Mouse (Mus musculus) limb, embryonic 13.5 days (tissue): ENCODE data around the gene Mrc1. TPM values are rescaled to one million over a fixed set of nuclear protein-coding genes. Genes with fewer than 3 reads are reported as not detected.

Source experiments
- ATAC-seq: fragments of 200-750 bp; cut with Nextera tagmentation; 2 replicates; pipeline ENCODE4 v1.8.0; 2017; ENCODE audit warnings: low read depth, moderate number of reproducible peaks, moderate TSS enrichment; ENCODE audit not compliant: low FRiP score
- H3K27ac ChIP-seq: fragments of 300-500 bp; sonication (generic); 2 replicates; pipeline ENCODE4 v1.5.1; 2015; ENCODE audit warnings: inconsistent platforms, mild to moderate bottlenecking, moderate library complexity
- H3K27me3 ChIP-seq: fragments of 300-500 bp; sonication (generic); 2 replicates; pipeline ENCODE4 v1.6.1; 2015; ENCODE audit warnings: mild to moderate bottlenecking, inconsistent platforms
- H3K36me3 ChIP-seq: fragments of 300-500 bp; sonication (generic); 2 replicates; pipeline ENCODE4 v1.6.1; 2015; ENCODE audit warnings: inconsistent platforms, mild to moderate bottlenecking, moderate library complexity
- H3K4me1 ChIP-seq: fragments of 300-500 bp; sonication (generic); 2 replicates; pipeline ENCODE4 v1.6.1; 2015; ENCODE audit warnings: inconsistent platforms
- H3K4me2 ChIP-seq: fragments of 300-500 bp; sonication (generic); replicated peaks from 2 replicates; pipeline ENCODE4 v1.6.1; 2015; ENCODE audit warnings: inconsistent platforms, mild to moderate bottlenecking, moderate library complexity
- H3K4me3 ChIP-seq: fragments of 300-500 bp; sonication (generic); 2 replicates; pipeline ENCODE4 v1.5.1; 2015; ENCODE audit warnings: moderate library complexity, mild to moderate bottlenecking, inconsistent platforms
- H3K9ac ChIP-seq: fragments of 300-500 bp; sonication (generic); 2 replicates; pipeline ENCODE4 v1.6.1; 2015; ENCODE audit warnings: mild to moderate bottlenecking, inconsistent platforms
- H3K9me3 ChIP-seq: fragments of 300-500 bp; sonication (generic); 2 replicates; pipeline ENCODE4 v1.6.1; 2016; ENCODE audit warnings: inconsistent platforms
- WGBS: fragments of 180-500 bp; shearing (Covaris S2); methylation state at CpG from one replicate; pipeline ENCODE4 v1.1.7; 2015; 5-methylcytosine and 5-hydroxymethylcytosine counted together
- polyA plus RNA-seq: library from polyadenylated mRNA; unstranded; fragments of >200 nt; fragmentation: Nextera tagmentation; extraction: Ambion mirVana; gene quantifications from 2 replicates; pipeline ENCODE4 v1.2.1, GENCODE M21; 2015

Gene Mrc1
- polyA plus RNA-seq, 1 experiment from 2014 or later = 5.7 TPM

- no peak overlapping the region for H3K27ac ChIP-seq
- H3K4me1 ChIP-seq = no peaks in the 10 kb centered on the region
- 81% methylated on average over 3 of the region's 3 CpGs for WGBS
- H3K36me3 ChIP-seq = no peaks in the 10 kb centered on the region
- no peak for ATAC-seq
- no peak overlapping the region for H3K4me3 ChIP-seq
- H3K27me3 ChIP-seq = no peaks in the 10 kb centered on the region
- H3K9me3 ChIP-seq = no peaks in the 10 kb centered on the region
- H3K9ac ChIP-seq = no peak overlapping the region
- H3K4me2 ChIP-seq = no peak overlapping the region
Observed at GRCm38 (mm10) chr2:14216653-14217052, 12.5 kb upstream of the Mrc1 start.

DNA sequence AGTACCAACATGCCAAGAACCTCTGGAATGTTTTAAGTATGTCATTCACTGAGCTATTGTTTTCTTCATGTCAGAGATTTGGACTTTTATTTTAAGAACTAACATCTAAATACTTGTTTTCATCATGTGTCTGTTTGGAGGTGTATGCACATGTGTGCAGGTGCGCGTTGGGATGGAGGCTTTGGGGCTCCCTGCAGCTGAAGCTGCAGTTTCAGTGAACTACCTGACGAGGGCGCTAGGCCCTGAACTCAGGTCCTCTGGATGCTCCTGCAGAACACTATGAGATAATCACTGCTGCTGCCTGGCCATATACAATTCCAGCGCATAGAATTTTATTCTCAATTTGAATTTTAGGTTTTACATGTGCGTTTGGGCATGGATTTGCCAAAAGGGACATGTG is 11.1 kb upstream of the Mrc1 start:
- Histone ChIP-seq H3K36me3 (no peaks in the 10 kb centered on the region), H3K9ac (no peak overlapping the region), H3K4me2 (no peak overlapping the region), H3K27me3 (no peaks in the 10 kb centered on the region), H3K4me1 (0 out of 2 replicates have a peak, but pooled peaks cover 3% of the 10 kb centered on the region), H3K4me3 (no peak overlapping the region), H3K9me3 (no peaks in the 10 kb centered on the region), H3K27ac (no peak overlapping the region)
- ATAC-seq = no peak
- 65% methylated on average over 6 of the region's 6 CpGs for WGBS

- H3K36me3 ChIP-seq = no peaks in the 10 kb centered on the region
- WGBS = 79% methylated on average over 3 of the region's 4 CpGs
- H3K4me1 ChIP-seq = 0 out of 2 replicates have a peak, but pooled peaks cover 3% of the 10 kb centered on the region
- H3K9me3 ChIP-seq = no peaks in the 10 kb centered on the region
- ATAC-seq = no peak
- no peak overlapping the region for H3K4me3 ChIP-seq
- H3K27me3 ChIP-seq = no peaks in the 10 kb centered on the region
- no peak overlapping the region for H3K4me2 ChIP-seq
- no peak overlapping the region for H3K27ac ChIP-seq
- H3K9ac ChIP-seq = no peak overlapping the region
Observed at GRCm38 (mm10) chr2:14224387-14224786, 4.8 kb upstream of the Mrc1 start.

GRCm38 (mm10) chr2:14228495-14228894 is 697 bp upstream of the Mrc1 start:
- Histone ChIP-seq H3K4me2 (no peak overlapping the region), H3K4me3 (no peak overlapping the region), H3K27ac (no peak overlapping the region), H3K4me1 (no peaks in the 10 kb centered on the region), H3K9ac (no peak overlapping the region), H3K36me3 (no peaks in the 10 kb centered on the region), H3K9me3 (no peaks in the 10 kb centered on the region), H3K27me3 (no peaks in the 10 kb centered on the region)
- ATAC-seq = no peak
- 76% methylated on average over 6 of the region's 6 CpGs for WGBS

GRCm38 (mm10) chr2:14229979-14230378 is 787 bp downstream of the Mrc1 start:
- H3K9ac ChIP-seq = no peak overlapping the region
- H3K4me1 ChIP-seq = no peaks in the 10 kb centered on the region
- H3K4me2 ChIP-seq = no peak overlapping the region
- no peaks in the 10 kb centered on the region for H3K36me3 ChIP-seq
- no peaks in the 10 kb centered on the region for H3K9me3 ChIP-seq
- H3K4me3 ChIP-seq = no peak overlapping the region
- H3K27me3 ChIP-seq = no peaks in the 10 kb centered on the region
- H3K27ac ChIP-seq = no peak overlapping the region
- ATAC-seq = no peak
- WGBS = 89% methylated on average over 14 of the region's 14 CpGs

DNA sequence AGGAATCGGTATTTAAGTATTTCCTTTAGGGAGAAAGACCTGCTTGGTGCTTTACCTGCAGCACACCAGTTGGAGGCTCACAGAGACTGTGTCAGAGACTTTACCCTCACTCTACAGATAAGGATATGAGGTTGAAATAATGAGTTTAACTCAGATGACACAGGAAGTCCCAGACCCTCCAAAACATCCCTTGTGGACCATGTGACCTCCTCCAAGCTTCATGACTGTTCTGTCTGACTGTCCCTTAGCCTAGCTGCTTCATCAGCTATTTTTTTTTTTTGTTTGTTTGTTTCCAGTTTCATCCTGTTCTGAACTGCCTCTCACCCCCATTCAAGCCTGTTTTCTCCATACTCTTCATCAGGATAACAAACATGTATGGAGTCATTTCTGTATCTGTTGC is 3.7 kb downstream of the Mrc1 start:
- no peak overlapping the region for H3K4me3 ChIP-seq
- no peak for ATAC-seq
- no peaks in the 10 kb centered on the region for H3K4me1 ChIP-seq
- H3K27me3 ChIP-seq = no peaks in the 10 kb centered on the region
- no peak overlapping the region for H3K4me2 ChIP-seq
- 90% methylated on average over 1 of the region's 1 CpGs for WGBS
- no peaks in the 10 kb centered on the region for H3K9me3 ChIP-seq
- no peak overlapping the region for H3K27ac ChIP-seq
- H3K36me3 ChIP-seq = no peaks in the 10 kb centered on the region
- no peak overlapping the region for H3K9ac ChIP-seq

- Histone ChIP-seq H3K9me3 (no peaks in the 10 kb centered on the region), H3K4me2 (no peak overlapping the region), H3K27ac (no peak overlapping the region), H3K4me3 (no peak overlapping the region), H3K9ac (no peak overlapping the region), H3K36me3 (no peaks in the 10 kb centered on the region), H3K4me1 (no peaks in the 10 kb centered on the region), H3K27me3 (no peaks in the 10 kb centered on the region)
- WGBS = 76% methylated on average over 2 of the region's 2 CpGs
- ATAC-seq = no peak
Observed at GRCm38 (mm10) chr2:14233983-14234382, 4.8 kb downstream of the Mrc1 start.

GRCm38 (mm10) chr2:14235319-14235718 is 6.1 kb downstream of the Mrc1 start:
- no peaks in the 10 kb centered on the region for H3K9me3 ChIP-seq
- no peak overlapping the region for H3K9ac ChIP-seq
- 87% methylated on average over 5 of the region's 5 CpGs for WGBS
- no peaks in the 10 kb centered on the region for H3K36me3 ChIP-seq
- ATAC-seq = no peak
- no peak overlapping the region for H3K4me2 ChIP-seq
- H3K27ac ChIP-seq = no peak overlapping the region
- no peak overlapping the region for H3K4me3 ChIP-seq
- H3K4me1 ChIP-seq = no peaks in the 10 kb centered on the region
- no peaks in the 10 kb centered on the region for H3K27me3 ChIP-seq

GRCm38 (mm10) chr2:14236920-14237319 is 7.7 kb downstream of the Mrc1 start:
- ATAC-seq = no peak

GRCm38 (mm10) chr2:14237723-14238122 is 8.5 kb downstream of the Mrc1 start:
- WGBS = 33% methylated on average over 4 of the region's 4 CpGs
- Histone ChIP-seq H3K4me3 (no peak overlapping the region), H3K27me3 (no peaks in the 10 kb centered on the region), H3K4me1 (no peaks in the 10 kb centered on the region), H3K9me3 (no peaks in the 10 kb centered on the region), H3K4me2 (no peak overlapping the region), H3K9ac (no peak overlapping the region), H3K36me3 (no peaks in the 10 kb centered on the region), H3K27ac (no peak overlapping the region)
- ATAC-seq = no peak; the same call in 1 of the 2 replicates

More at GRCm38 (mm10) chr2:14236920-14237319, 7.7 kb downstream of the Mrc1 start:
- no peaks in the 10 kb centered on the region for H3K4me1 ChIP-seq
- no peak overlapping the region for H3K9ac ChIP-seq
- no peak overlapping the region for H3K4me2 ChIP-seq
- H3K27me3 ChIP-seq = no peaks in the 10 kb centered on the region
- no peak overlapping the region for H3K4me3 ChIP-seq
- no peaks in the 10 kb centered on the region for H3K36me3 ChIP-seq
- 87% methylated on average over 4 of the region's 4 CpGs for WGBS
- no peaks in the 10 kb centered on the region for H3K9me3 ChIP-seq
- no peak overlapping the region for H3K27ac ChIP-seq

DNA sequence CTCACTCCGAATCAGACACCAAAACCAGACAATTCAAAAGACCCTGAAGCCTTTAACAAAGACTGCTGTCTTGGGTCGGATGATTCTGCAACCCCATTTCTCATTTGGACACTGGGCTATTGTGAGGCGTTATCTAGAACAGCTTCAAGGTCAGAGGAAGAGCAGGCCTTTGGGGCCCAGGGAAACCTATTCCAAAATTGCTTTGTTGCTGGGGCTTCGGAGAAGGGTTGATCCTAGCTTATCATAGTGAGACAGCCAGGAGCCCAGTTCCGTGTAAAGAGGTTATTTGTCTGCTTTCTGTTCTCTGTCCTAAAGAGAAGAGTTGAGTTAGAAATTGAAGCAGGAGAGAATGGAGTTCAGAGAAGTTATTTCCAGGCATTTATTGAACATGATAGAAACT is 10.0 kb downstream of the Mrc1 start:
- Histone ChIP-seq H3K9me3 (no peaks in the 10 kb centered on the region), H3K27me3 (no peaks in the 10 kb centered on the region), H3K4me2 (no peak overlapping the region), H3K4me1 (no peaks in the 10 kb centered on the region), H3K9ac (no peak overlapping the region), H3K27ac (no peak overlapping the region), H3K36me3 (no peaks in the 10 kb centered on the region), H3K4me3 (no peak overlapping the region)
- no peak for ATAC-seq
- WGBS = 88% methylated on average over 5 of the region's 5 CpGs

- H3K27ac ChIP-seq = no peak overlapping the region
- no peaks in the 10 kb centered on the region for H3K36me3 ChIP-seq
- no peak overlapping the region for H3K4me2 ChIP-seq
- WGBS = 88% methylated on average over 5 of the region's 5 CpGs
- ATAC-seq = no peak
- no peaks in the 10 kb centered on the region for H3K4me1 ChIP-seq
- H3K4me3 ChIP-seq = no peak overlapping the region
- no peaks in the 10 kb centered on the region for H3K9me3 ChIP-seq
- H3K9ac ChIP-seq = no peak overlapping the region
- H3K27me3 ChIP-seq = no peaks in the 10 kb centered on the region
Observed at GRCm38 (mm10) chr2:14244157-14244556, 15.0 kb downstream of the Mrc1 start.

DNA sequence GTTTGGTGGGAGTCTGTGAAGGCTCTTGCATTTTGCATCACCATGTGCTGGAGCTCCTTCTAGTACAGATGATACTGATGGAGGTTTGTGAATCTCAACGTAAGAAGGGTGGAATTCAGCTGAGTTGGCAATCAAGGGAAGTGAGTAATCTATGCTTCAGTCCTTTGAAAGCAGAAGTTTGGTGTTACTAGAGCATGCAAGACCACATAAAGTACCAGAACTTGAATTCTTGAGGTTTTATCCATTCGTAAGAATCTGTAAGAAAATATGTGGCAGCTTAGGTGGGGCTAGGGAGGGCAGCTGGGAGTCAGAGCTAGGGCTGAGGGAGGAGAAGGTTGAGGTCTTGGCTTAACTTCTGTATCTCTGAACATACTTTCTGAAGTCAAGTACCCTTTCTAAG is 15.5 kb downstream of the Mrc1 start:
- Histone ChIP-seq H3K9me3 (no peaks in the 10 kb centered on the region), H3K27ac (no peak overlapping the region), H3K36me3 (no peaks in the 10 kb centered on the region), H3K4me3 (no peak overlapping the region), H3K9ac (no peak overlapping the region), H3K4me1 (no peaks in the 10 kb centered on the region), H3K27me3 (no peaks in the 10 kb centered on the region), H3K4me2 (no peak overlapping the region)
- no peak for ATAC-seq
- 77% methylated on average over 2 of the region's 2 CpGs for WGBS
